Mouse (Mus musculus): ENCODE results near the gene Tff2. TPM values are rescaled to one million over a fixed set of nuclear protein-coding genes. Genes with fewer than 3 reads are reported as not detected.

The Tff2 gene
- polyA plus RNA-seq (2015; fragmentation: Nextera tagmentation; extraction: Ambion mirVana): not detected in 2 replicates

GRCm38 (mm10) chr17:31144040-31145037, at the start of gene Tff2:
Gene Tff2 (minus strand): TSS chr17:31144282.

GRCm38 (mm10) chr17:31165127-31165526, 21.0 kb upstream of the Tff2 start, which contains the start of gene Tff1:
Gene Tff1 (minus strand): TSS chr17:31165277.

GRCm38 (mm10) chr17:31129452-31129851, 14.6 kb downstream of the Tff2 start, which contains the start of gene Tff3:
Gene Tff3 (minus strand): TSS chr17:31129646.

Other genes starting within 250 kb of the Tff2 start
- gene Glp1r, start 242.5 kb downstream of the Tff2 start, polyA plus RNA-seq (2015; fragmentation: Nextera tagmentation; extraction: Ambion mirVana): 2.0 and 2.2 TPM in 2 replicates
- 0.03 TPM in 1 of 2 replicates, not detected in the other for gene Umodl1, start 189.6 kb downstream of the Tff2 start, polyA plus RNA-seq (2015; fragmentation: Nextera tagmentation; extraction: Ambion mirVana)
- gene Abcg1, start 86.6 kb downstream of the Tff2 start, polyA plus RNA-seq (2015; fragmentation: Nextera tagmentation; extraction: Ambion mirVana): 19.1 TPM in 2 replicates
- 0.71 and 2.3 TPM in 2 replicates for gene Tff3, start 14.6 kb downstream of the Tff2 start, polyA plus RNA-seq (2015; fragmentation: Nextera tagmentation; extraction: Ambion mirVana)
- gene Tff1, start 21.0 kb upstream of the Tff2 start, polyA plus RNA-seq (2015; fragmentation: Nextera tagmentation; extraction: Ambion mirVana): not detected in 2 replicates
- not detected in 2 replicates for gene Tmprss3, start 54.7 kb upstream of the Tff2 start, polyA plus RNA-seq (2015; fragmentation: Nextera tagmentation; extraction: Ambion mirVana)
- not detected in 2 replicates for gene Ubash3a, start 63.6 kb upstream of the Tff2 start, polyA plus RNA-seq (2015; fragmentation: Nextera tagmentation; extraction: Ambion mirVana)
- 5.7 and 6.8 TPM in 2 replicates for gene Rsph1, start 133.1 kb upstream of the Tff2 start, polyA plus RNA-seq (2015; fragmentation: Nextera tagmentation; extraction: Ambion mirVana)
- gene Slc37a1, start 142.5 kb upstream of the Tff2 start, polyA plus RNA-seq (2015; fragmentation: Nextera tagmentation; extraction: Ambion mirVana): 6.8 and 7.4 TPM in 2 replicates
- 25.9 and 30.1 TPM in 2 replicates for gene Pde9a, start 241.9 kb upstream of the Tff2 start, polyA plus RNA-seq (2015; fragmentation: Nextera tagmentation; extraction: Ambion mirVana)